Mouse (Mus musculus): ENCODE results near the gene Trpc4ap. TPM values are rescaled to one million over a fixed set of nuclear protein-coding genes. Genes with fewer than 3 reads are reported as not detected.
"Not testable (repeated sequence)": the region's sequence is repeated elsewhere in the genome, so short reads cannot be mapped to it uniquely, and the experiment has no call there.

Gene Trpc4ap
- polyA plus RNA-seq, 1 experiment from 2014 or later: 50.8 TPM

- Histone ChIP-seq H3K4me3 (replicated peaks) (peak overlapping the region; percentile 68; the same call in 1 of the 2 replicates), H3K9ac (peak overlapping the region; percentile 85), H3K36me3 (no peaks in the 10 kb centered on the region), H3K4me1 (replicated peaks) (peaks cover 79% of the 10 kb centered on the region), H3K27ac (peak overlapping the region; percentile 97), H3K27me3 (no peaks in the 10 kb centered on the region), H3K4me2 (peak overlapping the region; percentile 90), H3K9me3 (replicated peaks) (no peaks in the 10 kb centered on the region)
- ATAC-seq (ENCODE audit: low read depth): no peak
- 63% methylated on average over 9 of the region's 9 CpGs for WGBS (ENCODE audit: insufficient replicate concordance)
- peak; percentile 62 for DNase-seq
Observed at GRCm38 (mm10) chr2:155611834-155612550, 80.2 kb downstream of the Trpc4ap start.

- H3K9me3 ChIP-seq (replicated peaks): no peaks in the 10 kb centered on the region
- no peak within 1 kb of the TSS for H3K4me3 ChIP-seq (replicated peaks)
- H3K4me1 ChIP-seq (replicated peaks): peaks cover 79% of the 10 kb centered on the region
- peak within 1 kb of the TSS; percentile 97 for H3K27ac ChIP-seq
- DNase-seq: no peak
- 46% methylated on average over 4 of the region's 4 CpGs for WGBS (ENCODE audit: insufficient replicate concordance)
- no peaks in the 10 kb centered on the region for H3K27me3 ChIP-seq
- peak within 1 kb of the TSS; percentile 90 for H3K4me2 ChIP-seq
- H3K9ac ChIP-seq: peak within 1 kb of the TSS; percentile 85
- ATAC-seq (ENCODE audit: low read depth): no peak
- H3K36me3 ChIP-seq: no peaks in the 10 kb centered on the region
Observed at GRCm38 (mm10) chr2:155610978-155611377, 81.2 kb downstream of the Trpc4ap start, which contains the start of gene Myh7b. Myh7b (plus strand) TSS chr2:155611212.

- peak overlapping the region; percentile 99 for H3K27ac ChIP-seq
- peaks cover 79% of the 10 kb centered on the region for H3K4me1 ChIP-seq (replicated peaks)
- no peaks in the 10 kb centered on the region for H3K27me3 ChIP-seq
- H3K9ac ChIP-seq: peak overlapping the region; percentile 70
- 84% methylated on average over 4 of the region's 4 CpGs for WGBS (ENCODE audit: insufficient replicate concordance)
- no peaks in the 10 kb centered on the region for H3K36me3 ChIP-seq
- no peak overlapping the region for H3K4me3 ChIP-seq (replicated peaks)
- H3K4me2 ChIP-seq: no peak overlapping the region
- H3K9me3 ChIP-seq (replicated peaks): no peaks in the 10 kb centered on the region
- ATAC-seq (ENCODE audit: low read depth): no peak
- no peak for DNase-seq
Observed at GRCm38 (mm10) chr2:155606360-155606759, 85.8 kb downstream of the Trpc4ap start.

- Histone ChIP-seq H3K27ac (peak overlapping the region; percentile 99), H3K4me2 (peak overlapping the region; percentile 75), H3K4me3 (replicated peaks) (peak overlapping the region; percentile 45), H3K9ac (peak overlapping the region; percentile 70), H3K4me1 (replicated peaks) (peaks cover 70% of the 10 kb centered on the region)
- not testable (repeated sequence) for H3K9me3 ChIP-seq (replicated peaks); H3K27me3 ChIP-seq; H3K36me3 ChIP-seq; DNase-seq
- peak; percentile 80 for ATAC-seq (ENCODE audit: low read depth)
- 8% methylated on average over 4 of the region's 4 CpGs for WGBS (ENCODE audit: insufficient replicate concordance)
Observed at GRCm38 (mm10) chr2:155605236-155605589, 87.0 kb downstream of the Trpc4ap start.

GRCm38 (mm10) chr2:155604560-155605235 lies 87.5 kb downstream of the Trpc4ap start:
- no peaks in the 10 kb centered on the region for H3K9me3 ChIP-seq (replicated peaks)
- H3K4me2 ChIP-seq: peak overlapping the region; percentile 75
- 23% methylated on average over 10 of the region's 10 CpGs for WGBS (ENCODE audit: insufficient replicate concordance)
- peak overlapping the region; percentile 99 for H3K27ac ChIP-seq
- no peaks in the 10 kb centered on the region for H3K36me3 ChIP-seq
- no peaks in the 10 kb centered on the region for H3K27me3 ChIP-seq
- ATAC-seq (ENCODE audit: low read depth): peak; percentile 97
- H3K4me3 ChIP-seq (replicated peaks): peak overlapping the region; percentile 45
- H3K4me1 ChIP-seq (replicated peaks): peaks cover 70% of the 10 kb centered on the region
- peak; percentile 74 for DNase-seq
- H3K9ac ChIP-seq: peak overlapping the region; percentile 70

GRCm38 (mm10) chr2:155603707-155604106 lies 88.5 kb downstream of the Trpc4ap start:
- 61% methylated on average over 3 of the region's 3 CpGs for WGBS (ENCODE audit: insufficient replicate concordance)
- Histone ChIP-seq H3K27me3 (no peaks in the 10 kb centered on the region), H3K4me2 (peak overlapping the region; percentile 75), H3K27ac (peak overlapping the region; percentile 99), H3K4me1 (replicated peaks) (peaks cover 70% of the 10 kb centered on the region), H3K4me3 (replicated peaks) (no peak overlapping the region), H3K36me3 (no peaks in the 10 kb centered on the region), H3K9me3 (replicated peaks) (no peaks in the 10 kb centered on the region), H3K9ac (peak overlapping the region; percentile 70)
- no peak for DNase-seq
- ATAC-seq (ENCODE audit: low read depth): no peak

- peak overlapping the region; percentile 17; the same call in 1 of the 2 replicates for H3K4me2 ChIP-seq
- H3K27ac ChIP-seq: peak overlapping the region; percentile 87
- H3K9me3 ChIP-seq (replicated peaks): no peaks in the 10 kb centered on the region
- H3K4me3 ChIP-seq (replicated peaks): no peak overlapping the region
- WGBS (ENCODE audit: insufficient replicate concordance): 77% methylated on average over 6 of the region's 6 CpGs
- ATAC-seq (ENCODE audit: low read depth) (no peak), DNase-seq (no peak)
- peak overlapping the region; percentile 9; the same call in 1 of the 2 replicates for H3K9ac ChIP-seq
- 0 out of 2 replicates have a peak, but pooled peaks cover 2% of the 10 kb centered on the region for H3K36me3 ChIP-seq
- H3K27me3 ChIP-seq: no peaks in the 10 kb centered on the region
- peaks cover 68% of the 10 kb centered on the region for H3K4me1 ChIP-seq (replicated peaks)
Observed at GRCm38 (mm10) chr2:155595516-155595915, 96.7 kb downstream of the Trpc4ap start.

GRCm38 (mm10) chr2:155592854-155593283 lies 99.3 kb downstream of the Trpc4ap start:
- Histone ChIP-seq H3K27ac (peak overlapping the region; percentile 87), H3K9me3 (replicated peaks) (no peaks in the 10 kb centered on the region), H3K36me3 (peaks cover 10% of the 10 kb centered on the region), H3K4me3 (replicated peaks) (peak overlapping the region; percentile 81), H3K9ac (peak overlapping the region; percentile 88), H3K27me3 (no peaks in the 10 kb centered on the region), H3K4me1 (replicated peaks) (peaks cover 88% of the 10 kb centered on the region), H3K4me2 (peak overlapping the region; percentile 89)
- no peak for DNase-seq
- no peak; the same call in 1 of the 2 replicates for ATAC-seq (ENCODE audit: low read depth)
- 1% methylated on average over 9 of the region's 9 CpGs for WGBS (ENCODE audit: insufficient replicate concordance)

GRCm38 (mm10) chr2:155592137-155592853 lies 99.9 kb downstream of the Trpc4ap start, which contains the start of gene Gss:
Gss (minus strand) TSS chr2:155592810.
- peak within 1 kb of the TSS; percentile 81 for H3K4me3 ChIP-seq (replicated peaks)
- under 1% methylated on average over 53 of the region's 53 CpGs for WGBS (ENCODE audit: insufficient replicate concordance)
- peak within 1 kb of the TSS; percentile 87 for H3K27ac ChIP-seq
- DNase-seq (peak; percentile 97), ATAC-seq (ENCODE audit: low read depth) (peak; percentile 84)
- H3K9me3 ChIP-seq (replicated peaks): no peaks in the 10 kb centered on the region
- H3K27me3 ChIP-seq: no peaks in the 10 kb centered on the region
- peak within 1 kb of the TSS; percentile 89 for H3K4me2 ChIP-seq
- H3K36me3 ChIP-seq: peaks cover 14% of the 10 kb centered on the region
- H3K4me1 ChIP-seq (replicated peaks): peaks cover 82% of the 10 kb centered on the region
- H3K9ac ChIP-seq: peak within 1 kb of the TSS; percentile 88

GRCm38 (mm10) chr2:155591676-155592075 lies 100.5 kb downstream of the Trpc4ap start:
- ATAC-seq (ENCODE audit: low read depth) (no peak), DNase-seq (no peak)
- Histone ChIP-seq H3K4me3 (replicated peaks) (peak overlapping the region; percentile 81), H3K36me3 (peaks cover 20% of the 10 kb centered on the region), H3K9me3 (replicated peaks) (no peaks in the 10 kb centered on the region), H3K27ac (peak overlapping the region; percentile 87), H3K27me3 (no peaks in the 10 kb centered on the region), H3K9ac (peak overlapping the region; percentile 88), H3K4me1 (replicated peaks) (peaks cover 76% of the 10 kb centered on the region), H3K4me2 (peak overlapping the region; percentile 89)
- 12% methylated on average over 6 of the region's 6 CpGs for WGBS (ENCODE audit: insufficient replicate concordance)

- peak overlapping the region; percentile 88 for H3K9ac ChIP-seq
- DNase-seq (no peak), ATAC-seq (ENCODE audit: low read depth) (peak; percentile 35)
- H3K36me3 ChIP-seq: peaks cover 27% of the 10 kb centered on the region
- H3K4me1 ChIP-seq (replicated peaks): peaks cover 70% of the 10 kb centered on the region
- peak overlapping the region; percentile 89 for H3K4me2 ChIP-seq
- H3K27ac ChIP-seq: peak overlapping the region; percentile 87
- H3K4me3 ChIP-seq (replicated peaks): peak overlapping the region; percentile 81
- H3K27me3 ChIP-seq: no peaks in the 10 kb centered on the region
- 89% methylated on average over 2 of the region's 2 CpGs for whole genome bisulfite sequencing (ENCODE audit: insufficient replicate concordance)
- no peaks in the 10 kb centered on the region for H3K9me3 ChIP-seq (replicated peaks)
Observed at GRCm38 (mm10) chr2:155590876-155591275, 101.3 kb downstream of the Trpc4ap start.
